Mouse (Mus musculus): ENCODE measurements around the gene Sox5. TPM values are rescaled to one million over a fixed set of nuclear protein-coding genes. Genes with fewer than 3 reads are reported as not detected.
A peak's percentile ranks its signal among the peaks of the same experiment; 100 is the strongest.

Gene Sox5
- polyA plus RNA-seq, 2 experiments, result 1.6 to 1.7 TPM

DNA sequence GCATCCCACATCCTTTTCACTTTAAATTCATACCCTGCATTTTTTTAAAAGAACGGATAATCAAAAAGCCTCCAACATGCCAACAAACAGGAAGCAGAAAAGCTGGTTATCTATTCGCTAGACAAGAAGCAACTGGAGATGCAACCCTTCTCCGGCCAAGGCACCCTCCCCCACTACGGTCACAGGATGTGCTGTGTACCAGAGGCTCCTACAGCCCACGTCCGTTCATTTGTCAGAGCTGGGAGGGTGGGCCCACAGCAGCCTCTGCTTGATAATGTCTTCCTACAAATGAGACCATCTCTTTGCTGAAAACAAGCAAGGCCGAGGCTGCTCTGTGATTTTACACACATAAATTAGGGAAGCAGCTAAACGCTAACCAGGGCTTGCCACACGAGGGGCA lies 69.9 kb downstream of the Sox5 start:
- Histone ChIP-seq H3K4me1 (replicated peaks; ENCODE audit: control insufficient read depth in 2 of 2, insufficient read depth in 2 of 2, low read length in 1 of 2) (peaks cover 8 to 29% of the 10 kb centered on the region in 2 experiments), H3K9ac (replicated peaks) (no peak overlapping the region), H3K4me3 (ENCODE audit: insufficient read depth in 1 of 2, low read depth in 2 of 2, low read length in 2 of 2) (no peak overlapping the region), H3K27me3 (ENCODE audit: control insufficient read depth, insufficient read depth, low read length) (no peaks in the 10 kb centered on the region), H3K9me3 (ENCODE audit: control insufficient read depth, low read length) (no peaks in the 10 kb centered on the region), H3K36me3 (replicated peaks; ENCODE audit: control insufficient read depth, insufficient read depth, low read depth) (no peaks in the 10 kb centered on the region), H3K27ac (no peak overlapping the region), H3K4me2 (ENCODE audit: low read depth) (peak overlapping the region; percentile 33)
- no peak for DNase-seq (ENCODE audit: low read depth in 3 of 3, low spot score in 3 of 3)
- ATAC-seq (ENCODE audit: insufficient read depth), result 0 out of 2 replicates have a peak, but pooled peaks have one; percentile 38
- WGBS (ENCODE audit: insufficient replicate concordance), result 11% methylated on average over 9 of the region's 9 CpGs
- TF ChIP-seq EP300 (IDR thresholded peaks at IDR 0.05; ENCODE audit: low read depth) (no peak), CTCF (IDR thresholded peaks at IDR 0.05; ENCODE audit: low read depth) (no peak)

DNA sequence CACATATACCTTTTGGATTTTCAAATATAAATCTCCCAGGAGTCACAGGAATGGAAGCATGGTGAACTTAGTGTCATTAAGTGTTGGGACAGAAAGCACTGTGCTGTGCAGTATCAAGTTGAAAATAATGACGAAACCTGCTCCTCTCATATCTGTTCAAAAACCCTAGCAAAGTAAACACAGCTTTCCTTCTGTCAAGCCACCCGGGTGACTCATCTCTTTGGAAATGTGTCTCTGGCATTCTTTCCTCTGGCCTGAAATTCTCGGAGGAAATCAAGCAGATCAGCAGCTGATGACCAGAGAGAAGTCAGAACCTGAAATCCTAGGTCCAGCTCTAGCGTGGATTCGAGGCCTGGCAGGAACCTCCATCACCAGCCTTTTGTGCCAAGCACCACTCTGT lies 71.0 kb downstream of the Sox5 start:
- ATAC-seq (ENCODE audit: insufficient read depth) (no peak), DNase-seq (ENCODE audit: low read depth in 3 of 3, low spot score in 3 of 3) (no peak)
- H3K4me3 ChIP-seq (ENCODE audit: insufficient read depth in 1 of 2, low read depth in 2 of 2, low read length in 2 of 2), result no peak overlapping the region
- WGBS (ENCODE audit: insufficient replicate concordance), result 31% methylated on average over 5 of the region's 5 CpGs
- peaks cover 10 to 33% of the 10 kb centered on the region in 2 experiments for H3K4me1 ChIP-seq (replicated peaks; ENCODE audit: control insufficient read depth in 2 of 2, insufficient read depth in 2 of 2, low read length in 1 of 2)
- no peaks in the 10 kb centered on the region for H3K27me3 ChIP-seq (ENCODE audit: control insufficient read depth, insufficient read depth, low read length)
- no peaks in the 10 kb centered on the region for H3K36me3 ChIP-seq (replicated peaks; ENCODE audit: control insufficient read depth, insufficient read depth, low read depth)
- H3K27ac ChIP-seq, result no peak overlapping the region
- no peak for TF ChIP-seq CTCF (IDR thresholded peaks at IDR 0.05; ENCODE audit: low read depth)
- TF ChIP-seq EP300 (IDR thresholded peaks at IDR 0.05; ENCODE audit: low read depth), result no peak
- no peaks in the 10 kb centered on the region for H3K9me3 ChIP-seq (ENCODE audit: control insufficient read depth, low read length)
- no peak overlapping the region for H3K4me2 ChIP-seq (ENCODE audit: low read depth)
- H3K9ac ChIP-seq (replicated peaks), result no peak overlapping the region

DNA sequence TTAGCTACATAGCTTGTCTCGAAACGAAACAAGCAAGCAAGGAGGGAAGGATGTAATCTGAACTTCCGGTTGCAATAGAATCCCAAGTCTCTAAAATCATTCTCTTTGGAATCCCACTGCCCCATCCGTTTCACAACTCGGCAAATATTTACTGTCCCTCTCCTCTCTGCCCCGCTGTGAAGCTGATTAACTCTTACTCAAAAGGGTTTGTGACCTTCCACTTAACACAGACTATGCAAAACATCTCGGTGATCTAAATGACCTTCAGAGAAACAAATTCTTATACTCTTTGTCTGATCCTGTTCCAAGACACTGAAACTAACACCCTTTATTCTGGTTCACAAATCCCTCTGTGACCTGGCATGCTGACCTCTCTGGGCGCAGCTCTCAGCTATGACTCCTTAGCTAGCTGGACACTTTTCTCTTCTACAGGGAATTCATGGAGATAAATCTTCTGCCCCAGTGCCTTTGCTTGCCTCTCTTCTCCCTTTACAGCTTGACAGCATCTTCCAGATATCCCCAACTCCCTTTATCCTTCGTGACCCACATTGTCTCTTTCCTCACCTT lies 72.1 kb downstream of the Sox5 start:
- peaks cover 10 to 38% of the 10 kb centered on the region in 2 experiments for H3K4me1 ChIP-seq (replicated peaks; ENCODE audit: control insufficient read depth in 2 of 2, insufficient read depth in 2 of 2, low read length in 1 of 2)

DNA sequence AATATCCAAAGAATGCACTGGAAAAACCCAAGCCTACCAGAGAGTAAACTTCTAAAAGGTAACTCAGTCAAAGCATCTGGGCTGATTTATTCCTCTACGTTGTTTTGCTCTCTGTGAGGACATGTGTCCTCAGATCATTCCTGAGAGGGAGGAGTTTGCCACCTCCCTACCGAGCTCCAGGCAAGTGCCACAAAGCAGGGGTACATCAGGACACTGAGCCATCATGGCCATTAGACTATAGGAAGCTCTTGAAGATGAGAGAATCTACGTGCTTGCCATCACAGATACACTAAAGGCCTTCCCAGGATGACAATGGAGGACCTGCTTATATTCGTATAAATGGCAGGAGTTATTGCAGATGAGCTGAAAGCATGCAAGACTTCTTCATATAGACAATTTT lies 73.4 kb downstream of the Sox5 start:
- H3K27ac ChIP-seq, result no peak overlapping the region
- no peak for ATAC-seq (ENCODE audit: insufficient read depth)

More for the DNA sequence above, 72.1 kb downstream of the Sox5 start:
- Histone ChIP-seq H3K9me3 (ENCODE audit: control insufficient read depth, low read length) (no peaks in the 10 kb centered on the region), H3K27ac (no peak overlapping the region), H3K4me3 (ENCODE audit: insufficient read depth in 1 of 2, low read depth in 2 of 2, low read length in 2 of 2) (no peak overlapping the region), H3K27me3 (ENCODE audit: control insufficient read depth, insufficient read depth, low read length) (no peaks in the 10 kb centered on the region), H3K36me3 (replicated peaks; ENCODE audit: control insufficient read depth, insufficient read depth, low read depth) (no peaks in the 10 kb centered on the region), H3K4me2 (ENCODE audit: low read depth) (no peak overlapping the region), H3K9ac (replicated peaks) (no peak overlapping the region)
- ATAC-seq (ENCODE audit: insufficient read depth), result peak; percentile 34; the same call in 1 of the 2 replicates
- WGBS (ENCODE audit: insufficient replicate concordance), result 58% methylated on average over 9 of the region's 9 CpGs
- DNase-seq (ENCODE audit: low read depth in 3 of 3, low spot score in 3 of 3), result peak in 1 of 3 experiments; percentile 27
- TF ChIP-seq CTCF (IDR thresholded peaks at IDR 0.05; ENCODE audit: low read depth) (no peak), EP300 (IDR thresholded peaks at IDR 0.05; ENCODE audit: low read depth) (no peak)

DNA sequence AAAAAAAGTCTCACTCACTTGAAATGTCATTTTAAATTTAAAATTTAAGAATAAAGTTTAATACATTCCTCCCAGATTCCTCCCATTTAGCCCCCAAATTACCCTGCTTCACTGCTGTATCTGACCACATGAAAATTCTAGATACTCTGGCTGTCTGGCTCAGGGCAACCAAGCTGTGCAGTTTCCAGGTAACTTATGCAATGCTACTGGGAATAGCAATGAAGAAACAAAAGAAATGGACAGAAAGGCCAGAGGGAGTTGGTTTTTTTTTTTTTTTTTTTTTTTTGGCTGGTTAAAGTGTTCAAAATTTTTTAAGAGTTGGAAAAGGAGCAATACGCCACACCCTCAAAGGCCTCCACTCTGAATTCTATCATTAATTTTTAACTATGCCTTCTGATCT lies 73.8 kb downstream of the Sox5 start:
- TF ChIP-seq EP300 (IDR thresholded peaks at IDR 0.05; ENCODE audit: low read depth) (no peak), CTCF (IDR thresholded peaks at IDR 0.05; ENCODE audit: low read depth) (no peak)
- DNase-seq (ENCODE audit: low read depth in 3 of 3, low spot score in 3 of 3), result no peak
- Histone ChIP-seq H3K4me1 (replicated peaks; ENCODE audit: control insufficient read depth in 2 of 2, insufficient read depth in 2 of 2, low read length in 1 of 2) (peaks cover 10 to 36% of the 10 kb centered on the region in 2 experiments), H3K36me3 (replicated peaks; ENCODE audit: control insufficient read depth, insufficient read depth, low read depth) (no peaks in the 10 kb centered on the region), H3K27ac (no peak overlapping the region), H3K4me2 (ENCODE audit: low read depth) (no peak overlapping the region), H3K9ac (replicated peaks) (no peak overlapping the region), H3K27me3 (ENCODE audit: control insufficient read depth, insufficient read depth, low read length) (no peaks in the 10 kb centered on the region), H3K4me3 (ENCODE audit: insufficient read depth in 1 of 2, low read depth in 2 of 2, low read length in 2 of 2) (no peak overlapping the region), H3K9me3 (ENCODE audit: control insufficient read depth, low read length) (no peaks in the 10 kb centered on the region)
- no peak for ATAC-seq (ENCODE audit: insufficient read depth)
- WGBS (ENCODE audit: insufficient replicate concordance), result 66% methylated on average over 1 of the region's 1 CpGs

More for the DNA sequence above, 73.4 kb downstream of the Sox5 start:
- Histone ChIP-seq H3K4me2 (ENCODE audit: low read depth) (no peak overlapping the region), H3K27me3 (ENCODE audit: control insufficient read depth, insufficient read depth, low read length) (no peaks in the 10 kb centered on the region), H3K9ac (replicated peaks) (no peak overlapping the region), H3K36me3 (replicated peaks; ENCODE audit: control insufficient read depth, insufficient read depth, low read depth) (no peaks in the 10 kb centered on the region), H3K4me3 (ENCODE audit: insufficient read depth in 1 of 2, low read depth in 2 of 2, low read length in 2 of 2) (no peak overlapping the region), H3K4me1 (replicated peaks; ENCODE audit: control insufficient read depth in 2 of 2, insufficient read depth in 2 of 2, low read length in 1 of 2) (peaks cover 10 to 36% of the 10 kb centered on the region in 2 experiments), H3K9me3 (ENCODE audit: control insufficient read depth, low read length) (no peaks in the 10 kb centered on the region)
- no peak for DNase-seq (ENCODE audit: low read depth in 3 of 3, low spot score in 3 of 3)
- TF ChIP-seq EP300 (IDR thresholded peaks at IDR 0.05; ENCODE audit: low read depth) (no peak), CTCF (IDR thresholded peaks at IDR 0.05; ENCODE audit: low read depth) (no peak)
- WGBS (ENCODE audit: insufficient replicate concordance), result 57% methylated on average over 4 of the region's 4 CpGs

All from liver, embryonic 14.5 days (tissue).